Mouse (Mus musculus) mouse embryonic stem cell (cell line): ENCODE measurements around the gene Atn1.

Experiments
- in situ Hi-C, 2 experiments: fragments of 300-500 bp; cut with MboI; formaldehyde crosslinking; loops; 1 replicate in 1 of 2; 3 replicates in 1 of 2; pipeline ENCODE4 v1.14.3; 2019 to 2020; ENCODE audit warnings: low sequenced_read_pairs in 2 of 2, low pct_unique_long_range_greater_than_20kb in 1 of 2, mixed read lengths in 1 of 2; ENCODE audit not compliant: unreplicated experiment in 1 of 2

The Atn1 gene

DNA sequence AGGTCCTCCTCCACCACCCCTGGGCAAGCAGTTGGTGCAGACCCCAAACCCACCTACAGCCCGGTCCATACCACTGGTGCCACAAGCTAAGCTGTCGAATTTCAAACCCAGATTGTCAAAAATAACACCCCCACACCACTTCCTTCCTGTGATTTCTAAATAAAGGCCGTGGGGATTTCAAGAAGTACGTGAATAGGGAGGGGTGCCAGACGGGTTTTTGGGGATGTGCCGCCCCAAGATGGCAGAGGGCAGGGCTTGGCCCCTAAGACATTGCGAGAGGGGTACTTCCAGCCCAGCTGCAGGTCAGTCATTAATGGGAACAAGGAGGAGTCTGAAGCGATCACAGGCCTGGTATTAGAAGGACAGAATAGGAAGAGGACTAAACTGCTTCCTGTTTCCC, 32.8 kb downstream of the Atn1 start:
- in situ Hi-C loops = no loop called here

DNA sequence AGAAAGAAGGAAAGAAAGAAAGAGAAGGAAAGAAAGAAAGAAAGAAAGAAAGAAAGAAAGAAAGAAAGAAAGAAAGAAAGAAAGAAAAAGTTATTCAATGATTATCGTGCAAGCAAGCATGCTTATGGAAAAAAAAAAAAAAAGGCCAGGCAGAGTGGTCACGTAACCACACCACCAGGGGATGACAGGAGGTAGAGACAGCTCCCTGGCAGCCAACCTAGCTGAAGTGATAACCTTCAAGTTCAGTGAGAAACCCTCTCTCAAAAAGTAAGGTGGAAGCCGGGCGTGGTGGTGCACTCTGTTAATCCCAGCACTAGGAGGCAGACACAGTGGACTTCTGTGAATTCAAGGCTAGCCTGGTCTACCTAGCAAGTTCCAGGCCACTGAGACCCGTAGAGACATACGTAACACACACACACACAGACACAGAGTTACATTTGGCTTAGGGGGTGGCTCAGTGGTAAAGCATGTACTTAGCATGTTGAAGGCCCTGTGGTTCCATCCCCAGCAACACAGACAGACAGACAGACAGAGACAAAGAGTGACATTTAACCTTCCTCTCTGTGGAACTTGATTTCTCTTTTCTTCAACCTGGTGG, 33.3 kb downstream of the Atn1 start:
- in situ Hi-C loops = no loop called here

DNA sequence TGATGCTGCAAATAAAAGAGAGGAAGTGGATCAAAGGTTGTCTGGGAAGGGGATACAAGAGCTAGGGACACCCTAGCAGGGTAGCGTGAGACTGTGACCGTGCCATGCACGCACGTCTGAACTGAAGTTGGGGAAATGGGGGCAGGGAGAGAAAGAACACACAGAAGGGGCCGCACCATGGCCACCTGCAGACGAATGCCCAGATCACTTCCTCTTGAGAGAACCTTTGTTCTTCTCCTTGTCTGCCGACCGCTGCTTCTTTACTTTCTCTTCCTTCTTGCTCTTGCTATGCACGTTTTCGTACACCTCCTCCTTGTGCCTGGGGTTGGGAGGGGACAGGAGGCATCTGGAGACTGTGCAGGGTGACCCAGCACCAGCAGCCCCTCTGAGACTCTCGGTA, 35.4 kb downstream of the Atn1 start:
- in situ Hi-C loops = no loop called here

DNA sequence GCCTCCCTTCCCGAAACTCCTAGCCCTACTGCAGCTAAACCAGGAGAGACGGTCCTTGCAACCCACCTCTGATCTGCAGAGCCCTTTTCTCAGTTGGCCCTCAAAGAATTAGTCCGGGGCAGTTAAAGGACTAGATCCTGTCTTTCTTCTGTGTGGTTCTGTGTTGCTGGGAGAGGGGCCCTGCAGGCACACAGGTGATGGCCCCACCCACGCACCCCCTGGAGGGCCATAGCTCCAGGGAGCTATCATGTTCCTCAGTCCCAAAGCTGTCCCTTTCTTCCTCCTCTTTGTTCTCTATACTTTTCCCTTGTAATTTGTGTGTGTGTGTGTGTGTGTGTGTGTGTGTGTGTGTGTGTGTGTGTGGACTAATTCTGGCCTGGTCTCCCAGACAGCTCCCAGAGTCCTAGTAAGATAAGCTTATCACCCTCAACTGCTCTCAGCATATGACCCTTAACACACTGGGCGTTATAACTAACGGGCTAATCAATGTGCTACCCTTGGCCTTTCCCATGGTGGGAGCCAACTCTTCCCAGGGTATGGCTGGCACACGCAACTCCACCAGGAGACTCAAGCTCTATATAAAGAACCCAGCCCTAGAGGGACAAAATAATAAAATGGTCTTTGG, 36.9 kb downstream of the Atn1 start:
- in situ Hi-C loops = no loop called here

DNA sequence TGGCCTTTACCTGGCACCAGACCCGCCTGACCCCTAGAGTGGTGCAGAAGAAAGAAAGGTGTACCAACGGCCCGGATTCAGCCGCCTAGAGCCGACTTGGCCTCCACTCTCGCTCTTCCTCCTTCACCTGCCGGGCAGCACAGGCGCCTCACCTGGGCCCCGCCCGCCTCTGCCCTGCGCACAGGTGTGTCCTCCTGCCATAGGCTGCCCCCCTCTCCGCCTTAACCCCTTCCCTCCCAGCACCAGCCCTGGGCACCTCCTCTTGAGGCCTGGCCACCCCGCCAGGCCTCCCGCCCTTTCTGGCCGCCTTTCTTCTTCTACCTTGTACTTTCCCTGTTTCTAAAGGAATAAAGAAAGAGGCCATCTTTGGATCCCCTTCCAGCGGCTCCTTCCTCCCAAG, 37.6 kb downstream of the Atn1 start:
- in situ Hi-C loops = no loop called here

DNA sequence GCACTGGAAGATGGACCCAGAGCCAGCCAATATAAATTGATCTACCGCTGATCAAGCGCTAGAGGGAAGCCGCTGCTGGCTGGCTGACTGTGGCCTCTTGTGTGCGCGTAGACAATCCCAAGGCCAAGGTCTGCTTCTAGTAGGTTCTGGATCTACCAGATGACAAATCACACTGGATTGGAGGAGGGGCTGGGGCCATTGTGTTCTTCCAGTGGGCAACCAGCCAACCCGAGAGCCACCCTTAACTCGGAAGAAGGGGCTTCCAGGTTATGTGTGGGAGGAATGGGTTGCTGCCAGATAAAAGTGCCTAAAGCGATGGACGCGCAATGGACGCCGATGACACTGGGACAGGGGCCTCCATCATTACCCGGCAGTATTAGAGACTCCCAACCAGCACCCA, 38.4 kb downstream of the Atn1 start:
- in situ Hi-C loops = no loop called here

DNA sequence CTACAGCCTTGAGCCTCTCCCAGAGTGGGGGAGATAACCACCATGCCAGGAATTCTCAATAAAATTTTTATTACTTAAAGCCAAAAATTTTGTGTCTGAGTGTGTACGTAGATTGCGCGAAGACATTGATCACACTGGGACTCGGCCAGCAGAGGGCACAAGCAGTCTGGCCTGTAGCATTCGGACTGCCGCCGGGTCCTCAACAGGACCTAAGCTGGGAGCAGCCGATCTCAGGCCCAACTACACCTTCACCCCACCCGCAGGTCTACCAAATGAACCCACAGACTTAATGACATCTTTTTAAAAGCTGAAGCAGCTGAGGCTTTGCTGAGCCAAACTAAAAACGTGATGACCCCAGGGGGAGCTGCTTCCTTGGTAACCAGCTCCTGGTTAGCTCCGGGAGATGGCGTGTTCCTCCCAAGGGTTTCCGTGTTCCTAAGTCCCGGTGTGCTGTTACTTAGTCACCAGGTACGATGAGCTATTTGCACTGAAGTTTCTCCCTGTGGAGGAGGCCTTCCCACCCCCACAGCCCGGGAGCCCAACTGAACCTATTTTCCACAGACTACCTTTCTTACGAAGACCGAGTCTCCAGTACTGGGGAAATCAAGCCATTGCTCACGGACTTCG, 39.3 kb downstream of the Atn1 start:
- in situ Hi-C loops = no loop called here

DNA sequence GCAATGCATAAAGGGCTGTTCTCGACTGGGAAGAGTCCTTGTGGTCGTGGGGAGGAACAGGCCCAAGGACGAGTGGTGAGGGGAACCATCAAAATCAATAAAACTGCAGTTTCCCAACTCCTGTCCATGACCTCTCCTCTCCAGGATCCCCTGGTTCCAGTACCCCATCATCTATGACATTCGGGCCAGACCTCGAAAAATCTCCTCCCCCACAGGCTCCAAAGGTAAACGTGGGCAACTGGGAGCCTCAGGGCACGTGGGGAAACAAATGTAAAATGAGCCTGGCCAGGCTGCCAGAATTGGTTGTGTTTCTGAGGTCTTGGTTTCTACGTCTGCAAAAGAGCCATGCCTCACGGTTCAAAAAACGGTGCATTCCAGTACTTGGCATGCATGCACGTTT, 43.4 kb downstream of the Atn1 start:
- in situ Hi-C loops = no loop called here

DNA sequence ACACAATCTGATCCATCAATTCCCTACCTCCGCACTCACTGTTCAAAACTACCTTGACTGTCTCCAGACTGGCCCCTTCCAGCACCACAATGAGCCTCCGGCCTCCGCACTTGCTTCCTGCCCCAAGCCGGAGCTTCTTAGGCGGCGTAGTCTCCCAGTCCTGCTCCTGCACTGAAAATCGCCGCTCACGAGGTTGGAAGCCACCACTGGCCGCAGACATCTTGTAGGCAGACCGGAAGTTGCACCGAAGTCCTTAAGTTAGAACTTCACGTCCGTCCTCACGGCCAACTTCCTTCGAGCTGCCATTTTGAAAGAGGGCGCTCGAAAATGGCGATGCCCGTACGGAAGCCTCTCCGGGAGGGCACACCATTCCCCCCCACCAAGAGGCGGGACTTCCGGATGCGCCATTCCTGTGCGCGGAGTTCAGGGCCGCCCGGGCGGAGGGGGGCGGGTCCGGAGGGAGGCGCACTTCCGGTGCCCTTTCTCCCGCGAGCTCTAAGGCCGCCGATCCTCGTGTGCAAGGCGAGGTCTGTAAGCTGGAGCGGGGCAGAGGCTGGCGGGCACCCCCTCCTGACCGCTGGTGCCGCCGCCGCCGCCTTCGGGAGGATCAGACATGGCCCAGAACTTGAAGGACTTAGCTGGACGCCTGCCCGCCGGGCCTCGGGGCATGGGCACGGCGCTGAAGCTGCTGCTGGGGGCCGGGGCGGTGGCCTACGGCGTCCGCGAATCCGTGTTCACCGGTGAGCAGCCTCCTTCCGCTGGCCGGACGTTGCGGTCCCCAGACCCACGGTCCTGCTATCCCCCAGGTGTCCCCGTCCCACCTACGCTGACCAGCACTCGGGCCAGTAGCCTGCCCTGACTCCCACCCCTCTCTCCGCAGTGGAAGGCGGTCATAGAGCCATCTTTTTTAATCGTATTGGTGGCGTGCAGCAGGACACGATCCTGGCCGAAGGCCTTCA, 44.2 kb downstream of the Atn1 start, which contains the start of the genes Emg1 and Phb2:
Gene Emg1 (minus strand): TSS at position 355 of the 959 bp plus-strand sequence.
Gene Phb2 (plus strand): TSS at position 513 of the 959 bp plus-strand sequence.
- in situ Hi-C loops = no loop called here

DNA sequence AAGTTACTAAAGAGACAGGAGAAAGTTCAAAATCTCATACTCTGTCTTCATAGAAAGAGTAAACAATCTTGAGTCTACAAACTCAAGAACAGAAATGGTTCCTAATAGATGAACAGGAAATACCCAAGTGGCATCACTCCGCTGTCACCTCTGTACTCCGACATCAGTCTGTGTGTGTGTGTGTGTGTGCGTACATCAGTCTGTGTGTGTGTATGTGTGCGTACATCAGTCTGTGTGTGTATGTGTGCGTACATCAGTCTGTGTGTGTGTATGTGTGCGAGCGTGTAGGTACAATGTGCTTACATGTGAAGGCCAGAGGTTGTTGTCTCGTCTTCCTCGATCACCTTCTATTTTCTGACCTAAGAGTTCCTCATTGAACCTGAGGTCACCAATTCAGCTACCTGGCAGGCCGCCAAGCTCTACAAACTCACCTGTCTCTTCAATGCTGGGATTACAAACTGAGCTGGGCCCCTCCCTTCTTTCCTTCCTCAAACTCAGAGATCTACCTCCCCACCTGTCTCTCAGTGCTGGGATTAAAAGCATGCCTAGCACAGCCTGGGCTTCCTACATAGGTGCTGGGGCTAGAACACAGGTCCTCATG, 47.9 kb downstream of the Atn1 start:
- in situ Hi-C loops = no loop called here

DNA sequence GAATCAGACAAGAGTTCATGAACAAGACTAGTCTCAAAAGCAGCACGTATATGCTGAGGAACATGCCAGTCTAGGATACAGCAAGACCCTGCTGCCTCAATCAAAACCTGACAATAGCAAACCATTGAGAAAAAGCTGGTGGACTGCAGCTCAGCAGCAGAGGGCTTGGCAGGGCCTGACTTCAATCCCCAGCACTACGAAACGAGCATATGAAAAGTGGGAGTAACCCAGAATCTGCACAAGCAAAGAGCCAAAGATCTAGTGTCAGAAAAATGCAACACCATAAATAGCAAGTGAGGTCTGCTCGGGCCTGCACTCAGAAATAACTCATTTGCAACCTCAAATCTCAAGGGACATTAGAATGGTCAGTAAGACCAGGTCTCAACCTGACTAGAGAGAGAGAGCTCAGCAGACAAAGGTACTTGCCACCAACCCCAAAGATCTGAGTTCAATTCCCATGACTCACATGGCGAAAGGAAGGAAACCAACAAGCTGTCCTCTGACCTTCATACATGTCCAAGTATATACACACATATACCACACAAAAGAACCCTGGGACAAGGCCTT, 50.2 kb downstream of the Atn1 start:
- in situ Hi-C loops = no loop called here

DNA sequence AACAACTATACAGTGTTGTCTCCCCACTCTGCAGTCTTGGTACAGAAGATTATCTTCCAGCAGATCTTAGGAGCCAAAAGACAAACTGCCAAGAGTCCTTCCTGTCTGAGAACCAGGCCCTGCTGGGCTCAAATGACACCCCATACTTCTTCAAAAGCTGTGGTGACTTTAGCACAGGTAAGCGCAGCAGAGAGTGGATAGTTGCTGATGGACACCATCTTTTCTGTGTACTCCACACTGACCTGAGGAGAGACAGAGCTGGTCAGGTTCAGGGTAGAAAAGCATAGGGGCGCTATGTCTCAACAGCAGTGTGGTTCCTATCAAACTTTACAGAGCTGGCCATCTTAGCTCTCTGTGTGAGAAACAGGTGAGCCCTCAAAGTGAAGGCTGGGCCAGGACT, 51.9 kb downstream of the Atn1 start:
- in situ Hi-C loops = no loop called here

DNA sequence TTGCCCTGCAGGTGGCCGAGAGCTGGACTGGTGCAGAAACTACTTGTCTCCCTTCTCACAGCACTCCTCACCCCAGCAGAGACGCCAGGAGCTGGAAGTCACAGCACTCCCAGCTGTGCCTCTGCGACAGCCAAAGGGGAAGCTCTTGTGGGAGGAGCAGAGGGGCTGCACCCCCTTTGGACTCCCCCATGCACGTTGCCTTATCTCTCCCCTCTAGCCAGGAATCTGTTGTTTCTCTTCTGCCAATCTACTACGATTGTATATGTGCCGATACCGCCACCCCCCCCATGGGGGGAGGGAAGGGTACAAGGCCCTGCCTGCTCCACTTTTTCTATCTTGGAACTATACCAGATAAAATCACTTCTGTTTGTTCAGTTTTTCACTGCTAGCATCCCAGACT, 52.5 kb downstream of the Atn1 start:
- in situ Hi-C loops = no loop called here

DNA sequence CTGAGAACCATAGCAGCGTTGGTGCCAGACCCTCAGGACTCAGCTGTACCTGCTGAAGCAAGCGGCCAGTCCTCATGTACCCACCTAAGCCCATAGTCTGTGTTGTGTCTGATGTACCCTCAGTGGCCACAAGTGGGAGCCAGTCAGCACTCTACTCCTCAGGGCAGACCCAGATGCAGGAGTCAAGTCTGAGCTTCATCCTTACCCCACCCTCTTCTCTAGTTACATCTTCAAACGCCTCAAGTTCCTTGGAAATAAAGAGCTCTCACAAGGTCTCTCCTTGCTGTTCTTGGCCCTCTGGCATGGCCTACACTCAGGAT, 53.6 kb downstream of the Atn1 start:
- in situ Hi-C loops = no loop called here

DNA sequence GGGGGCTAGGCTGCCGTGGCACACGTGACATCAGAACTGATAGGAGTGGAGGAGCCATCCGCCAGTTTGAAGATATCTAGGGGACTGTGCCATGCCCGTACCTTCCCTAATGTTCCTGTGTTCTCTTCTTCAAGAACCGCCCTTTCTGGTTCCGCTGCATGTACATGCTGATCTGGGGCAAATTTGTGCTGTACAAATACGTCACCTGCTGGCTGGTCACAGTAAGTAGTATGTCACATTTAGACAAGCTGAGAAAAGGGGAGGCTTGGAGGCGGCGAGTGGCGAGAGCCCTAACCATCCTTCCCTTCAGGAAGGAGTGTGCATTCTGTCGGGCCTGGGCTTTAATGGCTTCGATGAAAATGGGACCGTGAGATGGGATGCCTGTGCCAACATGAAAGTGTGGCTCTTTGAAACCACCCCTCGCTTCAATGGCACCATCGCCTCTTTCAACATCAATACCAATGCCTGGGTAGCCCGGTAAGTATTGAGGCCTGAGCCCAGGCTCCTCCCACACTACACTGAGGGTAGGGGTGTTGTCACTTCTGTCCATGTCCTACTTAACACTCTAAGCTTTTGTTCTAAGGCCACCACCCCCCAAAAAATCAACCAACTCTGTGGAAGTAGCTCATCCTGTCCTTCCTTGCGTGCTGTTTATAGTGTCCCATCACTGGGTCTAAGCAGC, 54.1 kb downstream of the Atn1 start:
- in situ Hi-C loops = no loop called here

DNA sequence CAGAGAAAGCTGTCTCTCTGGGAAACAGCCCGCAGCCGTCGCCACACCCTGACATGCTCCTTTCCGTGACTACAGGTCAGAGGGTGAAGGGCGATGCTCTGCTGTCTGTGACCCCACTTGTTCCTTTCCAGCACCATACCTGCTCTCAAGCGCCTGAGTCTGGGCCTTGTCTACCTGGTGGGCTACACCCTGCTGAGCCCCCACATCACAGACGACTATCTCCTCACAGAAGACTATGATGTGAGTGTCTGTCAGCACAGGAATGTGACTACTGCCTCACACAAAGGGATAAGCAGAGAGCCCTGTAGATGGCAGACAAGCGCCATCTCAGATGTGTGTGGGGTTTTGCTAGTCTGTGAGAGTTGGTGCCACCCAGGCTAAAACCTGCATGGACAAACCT, 55.0 kb downstream of the Atn1 start:
- in situ Hi-C loops = no loop called here

DNA sequence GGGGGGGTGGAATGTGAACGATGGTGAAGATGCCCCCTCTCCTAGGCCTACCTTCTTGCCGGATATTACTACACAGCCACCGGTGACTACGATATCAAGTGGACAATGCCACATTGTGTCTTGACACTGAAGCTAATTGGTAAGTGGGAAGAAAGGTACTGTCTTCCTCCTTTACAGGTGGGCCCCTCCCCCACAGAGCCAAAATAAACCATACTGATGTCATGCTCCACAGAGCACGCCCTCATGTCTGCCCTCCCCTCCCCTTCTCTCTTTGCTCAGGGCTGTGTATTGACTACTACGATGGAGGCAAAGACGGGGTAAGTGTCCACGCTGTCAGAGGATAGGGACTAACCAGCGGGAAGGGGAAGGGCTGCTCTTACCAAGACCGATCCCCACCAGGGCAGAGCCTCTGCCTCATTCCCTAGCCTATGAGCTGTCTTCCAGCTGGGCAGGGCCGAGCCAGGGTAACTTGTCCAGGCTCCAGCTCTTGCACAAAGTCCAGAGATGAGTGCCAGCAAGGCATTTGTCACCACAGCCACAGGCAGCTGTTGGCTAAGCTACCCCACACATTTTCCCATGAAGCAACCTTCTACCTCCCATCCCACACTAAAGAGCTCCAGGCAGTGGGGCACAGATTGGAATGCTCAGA, 56.2 kb downstream of the Atn1 start:
- in situ Hi-C loops = no loop called here

DNA sequence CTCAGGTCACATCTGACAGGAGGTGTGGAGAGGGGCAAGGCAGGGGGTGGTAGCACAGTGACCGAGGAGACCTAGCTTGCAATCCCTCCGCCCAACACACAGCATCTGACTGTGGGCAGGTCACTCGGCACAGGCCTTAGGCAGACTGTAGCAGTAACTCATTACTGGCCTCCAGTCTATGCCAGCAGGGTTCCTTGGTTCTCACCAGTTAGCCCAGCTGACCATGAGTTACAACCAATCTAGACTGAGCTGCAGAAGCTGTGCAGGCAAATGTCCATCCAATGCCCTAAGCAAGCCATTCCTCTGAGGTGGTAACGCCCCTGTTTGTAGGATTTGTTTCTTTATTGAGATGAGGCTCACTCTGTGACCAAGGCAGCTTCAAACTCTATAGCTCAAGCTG, 57.0 kb downstream of the Atn1 start:
- in situ Hi-C loops = no loop called here
